Mouse (Mus musculus): ENCODE measurements around the gene Rhov.

Gene Rhov

GRCm38 (mm10) chr2:119270643-119271331 lies at the start of gene Rhov:
Gene Rhov, minus strand, starts transcription at chr2:119271272.
- DNase-seq (ENCODE audit: low read depth, low spot score): no peak

GRCm38 (mm10) chr2:119320571-119320970 lies 49.5 kb upstream of the Rhov start:
- DNase-seq (ENCODE audit: low read depth, low spot score): no peak

GRCm38 (mm10) chr2:119318043-119318710 lies 47.1 kb upstream of the Rhov start:
- no peak for DNase-seq (ENCODE audit: low read depth, low spot score)

- no peak for DNase-seq (ENCODE audit: low read depth, low spot score)
Measured at GRCm38 (mm10) chr2:119314742-119315310, 43.8 kb upstream of the Rhov start.

- no peak for DNase-seq (ENCODE audit: low read depth, low spot score)
Measured at GRCm38 (mm10) chr2:119313780-119314479, 42.9 kb upstream of the Rhov start.

- no peak for DNase-seq (ENCODE audit: low read depth, low spot score)
Measured at GRCm38 (mm10) chr2:119312380-119312958, 41.4 kb upstream of the Rhov start.

GRCm38 (mm10) chr2:119311544-119311943 lies 40.5 kb upstream of the Rhov start:
- no peak for DNase-seq (ENCODE audit: low read depth, low spot score)

- no peak for DNase-seq (ENCODE audit: low read depth, low spot score)
Measured at GRCm38 (mm10) chr2:119304798-119305208, 33.7 kb upstream of the Rhov start.

GRCm38 (mm10) chr2:119304391-119304790 lies 33.3 kb upstream of the Rhov start:
- no peak for DNase-seq (ENCODE audit: low read depth, low spot score)

- no peak for DNase-seq (ENCODE audit: low read depth, low spot score)
Measured at GRCm38 (mm10) chr2:119302876-119303275, 31.8 kb upstream of the Rhov start.

- no peak for DNase-seq (ENCODE audit: low read depth, low spot score)
Measured at GRCm38 (mm10) chr2:119300819-119301493, 29.9 kb upstream of the Rhov start.

- peak; percentile 98 for DNase-seq (ENCODE audit: low read depth, low spot score)
Measured at GRCm38 (mm10) chr2:119299981-119300818, 29.1 kb upstream of the Rhov start.

- DNase-seq (ENCODE audit: low read depth, low spot score): no peak
Measured at GRCm38 (mm10) chr2:119298839-119299238, 27.8 kb upstream of the Rhov start.

- DNase-seq (ENCODE audit: low read depth, low spot score): peak; percentile 60
Measured at GRCm38 (mm10) chr2:119298330-119298729, 27.3 kb upstream of the Rhov start.

GRCm38 (mm10) chr2:119297506-119297905 lies 26.4 kb upstream of the Rhov start:
- DNase-seq (ENCODE audit: low read depth, low spot score): no peak

- no peak for DNase-seq (ENCODE audit: low read depth, low spot score)
Measured at GRCm38 (mm10) chr2:119296756-119297155, 25.7 kb upstream of the Rhov start.

- no peak for DNase-seq (ENCODE audit: low read depth, low spot score)
Measured at GRCm38 (mm10) chr2:119294411-119294810, 23.3 kb upstream of the Rhov start.

GRCm38 (mm10) chr2:119293776-119294390 lies 22.8 kb upstream of the Rhov start:
- DNase-seq (ENCODE audit: low read depth, low spot score): no peak

GRCm38 (mm10) chr2:119293311-119293710 lies 22.2 kb upstream of the Rhov start:
- no peak for DNase-seq (ENCODE audit: low read depth, low spot score)

GRCm38 (mm10) chr2:119292852-119293251 lies 21.8 kb upstream of the Rhov start:
- no peak for DNase-seq (ENCODE audit: low read depth, low spot score)

Data from A20 (cell line).